Mouse (Mus musculus): Measurements from ENCODE around the gene Gm9376.

The Gm9376 gene

DNA sequence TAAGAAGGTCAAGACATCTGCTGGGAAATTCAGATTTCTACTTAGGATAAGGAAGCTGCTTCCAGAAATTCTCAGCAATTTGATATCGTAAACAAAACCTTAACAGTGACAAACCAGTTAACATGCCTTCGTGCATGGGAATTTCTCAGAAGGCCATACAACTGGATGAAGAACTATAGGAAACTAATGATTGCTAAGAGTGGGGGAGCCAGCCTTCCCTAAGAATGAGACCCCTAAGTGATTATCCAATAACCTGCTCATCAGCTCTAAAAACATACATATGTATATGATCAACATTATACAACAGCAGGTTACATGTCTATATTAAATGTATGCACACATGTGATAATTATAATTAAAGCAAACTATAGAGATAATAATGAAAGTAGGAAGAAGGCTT lies at the start of gene Gm9376:
TSS of gene Gm9376 (plus strand) at position 301 of the 400 bp plus-strand sequence.
- TF ChIP-seq CTCF (conservative IDR thresholded peaks at IDR 0.05; ENCODE audit: low read length) = no peak
- TF ChIP-seq NANOG (IDR thresholded peaks at IDR 0.05; ENCODE audit: borderline replicate concordance, low read length) = no peak
- no peak for TF ChIP-seq POU5F1 (IDR thresholded peaks at IDR 0.05; ENCODE audit: borderline replicate concordance, low read length)
- Histone ChIP-seq H3K27me3 (ENCODE audit: insufficient read depth, low read length) (no peaks in the 10 kb centered on the region), H3K36me3 (ENCODE audit: insufficient read depth, low read length) (no peaks in the 10 kb centered on the region), H3K9me3 (ENCODE audit: low read length) (no peaks in the 10 kb centered on the region), H3K4me3 (replicated peaks; ENCODE audit: low read length) (no peak within 1 kb of the TSS), H3K4me1 (replicated peaks; ENCODE audit: low read depth, low read length) (no peaks in the 10 kb centered on the region)

DNA sequence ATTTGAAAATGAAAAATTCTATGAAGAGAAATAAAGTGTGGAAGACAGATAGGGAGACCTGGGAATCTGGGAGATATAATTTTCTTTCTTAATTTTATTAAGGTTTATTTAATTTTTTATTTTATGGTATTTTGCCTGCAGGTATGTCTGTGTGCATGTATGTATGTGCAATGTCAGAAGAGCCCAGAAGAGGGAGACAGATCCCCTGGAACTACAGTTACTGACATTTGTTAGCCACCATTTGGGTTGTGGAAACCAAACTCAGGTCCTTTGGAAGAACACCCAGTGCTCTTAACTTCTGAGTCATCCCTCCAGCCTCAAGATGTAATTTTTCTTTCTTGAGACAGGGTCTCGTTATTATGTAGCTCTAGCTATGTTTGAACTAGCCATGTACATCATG lies 45.9 kb upstream of the Gm9376 start:
- TF ChIP-seq CTCF (conservative IDR thresholded peaks at IDR 0.05; ENCODE audit: low read length) (peak; percentile 65), POU5F1 (IDR thresholded peaks at IDR 0.05; ENCODE audit: borderline replicate concordance, low read length) (no peak), NANOG (IDR thresholded peaks at IDR 0.05; ENCODE audit: borderline replicate concordance, low read length) (no peak)
- Histone ChIP-seq H3K4me1 (replicated peaks; ENCODE audit: low read depth, low read length) (peaks cover 27% of the 10 kb centered on the region), H3K36me3 (ENCODE audit: insufficient read depth, low read length) (no peaks in the 10 kb centered on the region), H3K27me3 (ENCODE audit: insufficient read depth, low read length) (peaks cover 50% of the 10 kb centered on the region), H3K9me3 (ENCODE audit: low read length) (no peaks in the 10 kb centered on the region), H3K4me3 (replicated peaks; ENCODE audit: low read length) (no peak overlapping the region)

DNA sequence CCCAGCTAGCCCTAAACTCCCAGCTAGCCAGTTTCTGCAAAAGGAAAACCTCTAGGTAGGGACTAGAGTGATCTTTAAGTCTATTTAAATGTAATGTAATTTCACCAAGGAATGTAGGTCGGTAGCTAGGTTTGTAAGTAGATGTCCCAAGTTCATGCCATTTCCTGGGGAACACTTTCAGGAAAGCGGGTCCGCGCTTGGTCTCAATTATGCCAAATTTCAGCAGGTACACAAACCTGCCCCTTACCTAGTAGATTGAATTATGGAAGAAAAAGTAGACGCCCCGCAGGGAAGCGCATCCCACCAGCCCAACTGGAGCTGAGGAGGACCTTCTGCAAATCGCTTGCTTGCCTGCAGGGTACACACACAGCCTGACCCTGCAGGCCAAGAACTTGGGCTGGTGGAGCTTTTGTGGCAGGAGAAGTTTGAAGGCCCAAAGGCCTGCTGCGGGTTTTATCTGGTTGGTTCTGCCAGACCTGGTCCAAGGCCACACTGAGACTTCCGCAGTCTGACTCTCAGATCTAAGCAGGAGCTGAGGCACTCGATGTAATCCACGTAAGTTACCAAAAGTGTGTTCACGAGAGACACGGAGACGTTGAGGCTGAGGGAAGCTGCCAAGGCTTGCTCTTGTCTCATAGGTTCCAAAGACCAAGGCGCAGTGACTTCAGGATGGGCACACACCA lies 41.6 kb upstream of the Gm9376 start:
- no peaks in the 10 kb centered on the region for H3K9me3 ChIP-seq (ENCODE audit: low read length)
- H3K4me1 ChIP-seq (replicated peaks; ENCODE audit: low read depth, low read length) = peaks cover 63% of the 10 kb centered on the region
- H3K36me3 ChIP-seq (ENCODE audit: insufficient read depth, low read length) = no peaks in the 10 kb centered on the region

DNA sequence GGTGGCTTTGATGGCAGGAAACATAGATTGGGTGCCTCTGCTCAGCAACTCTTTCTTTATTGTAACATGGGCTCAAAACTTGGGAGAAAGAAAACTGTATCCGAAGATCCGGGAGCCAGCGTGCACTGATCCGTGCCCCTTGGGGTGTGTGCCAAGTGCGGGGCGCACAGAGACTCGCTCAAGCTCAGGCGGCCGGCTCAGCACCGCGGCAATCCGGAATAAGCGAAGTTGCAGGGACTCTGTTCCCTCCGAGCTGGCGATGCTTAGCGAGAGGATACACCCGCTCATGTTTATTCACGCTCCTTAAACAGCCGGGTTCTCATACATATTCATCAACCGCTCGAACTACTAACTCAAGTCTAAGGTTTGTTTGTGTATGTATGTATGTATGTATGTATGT lies 40.8 kb upstream of the Gm9376 start:
- H3K27me3 ChIP-seq (ENCODE audit: insufficient read depth, low read length) = peaks cover 82% of the 10 kb centered on the region
- TF ChIP-seq POU5F1 (IDR thresholded peaks at IDR 0.05; ENCODE audit: borderline replicate concordance, low read length) (no peak), CTCF (conservative IDR thresholded peaks at IDR 0.05; ENCODE audit: low read length) (no peak), NANOG (IDR thresholded peaks at IDR 0.05; ENCODE audit: borderline replicate concordance, low read length) (no peak)

More for the DNA sequence above, 41.6 kb upstream of the Gm9376 start:
- H3K27me3 ChIP-seq (ENCODE audit: insufficient read depth, low read length) = peaks cover 78% of the 10 kb centered on the region
- no peak for TF ChIP-seq NANOG (IDR thresholded peaks at IDR 0.05; ENCODE audit: borderline replicate concordance, low read length)
- TF ChIP-seq POU5F1 (IDR thresholded peaks at IDR 0.05; ENCODE audit: borderline replicate concordance, low read length) = no peak
- no peak for TF ChIP-seq CTCF (conservative IDR thresholded peaks at IDR 0.05; ENCODE audit: low read length)
- H3K4me3 ChIP-seq (replicated peaks; ENCODE audit: low read length) = peak overlapping the region; percentile 52

DNA sequence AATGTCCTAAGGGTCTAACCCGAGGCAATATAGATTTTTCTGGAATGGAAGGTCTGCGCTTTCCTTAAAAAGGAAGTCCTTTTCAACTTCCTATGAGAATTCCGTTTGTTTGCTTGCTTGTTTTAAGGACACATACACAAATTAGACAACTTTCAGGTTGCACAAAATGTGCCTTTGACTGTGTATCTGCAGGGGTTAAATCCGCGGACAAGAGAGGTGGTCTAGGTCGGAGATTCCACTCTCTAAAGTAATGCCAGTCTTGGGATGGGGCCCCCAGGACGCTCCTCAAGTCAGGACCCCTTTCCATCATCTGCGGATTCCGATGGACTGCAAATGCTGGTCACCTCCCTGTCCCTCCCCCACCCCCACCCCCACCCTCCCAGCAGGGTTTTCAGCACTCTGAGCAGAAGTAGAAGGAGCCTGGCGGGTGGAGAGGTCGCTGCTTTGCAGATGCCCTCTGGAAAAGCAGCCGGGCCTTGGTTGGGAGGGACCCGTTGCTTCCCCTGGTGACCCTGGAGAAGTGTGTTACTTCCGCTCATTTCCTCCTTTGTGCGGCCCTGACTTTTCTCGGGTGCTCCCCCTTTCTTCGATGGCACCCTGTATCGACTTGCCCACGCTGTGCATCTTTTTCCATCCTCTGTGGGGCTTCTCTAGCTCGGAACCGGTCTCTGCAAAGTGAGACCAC lies 40.1 kb upstream of the Gm9376 start:
- Histone ChIP-seq H3K4me3 (replicated peaks; ENCODE audit: low read length) (no peak overlapping the region), H3K4me1 (replicated peaks; ENCODE audit: low read depth, low read length) (peaks cover 71% of the 10 kb centered on the region), H3K9me3 (ENCODE audit: low read length) (no peaks in the 10 kb centered on the region), H3K36me3 (ENCODE audit: insufficient read depth, low read length) (no peaks in the 10 kb centered on the region), H3K27me3 (ENCODE audit: insufficient read depth, low read length) (peaks cover 83% of the 10 kb centered on the region)
- TF ChIP-seq POU5F1 (IDR thresholded peaks at IDR 0.05; ENCODE audit: borderline replicate concordance, low read length) = no peak
- no peak for TF ChIP-seq CTCF (conservative IDR thresholded peaks at IDR 0.05; ENCODE audit: low read length)
- TF ChIP-seq NANOG (IDR thresholded peaks at IDR 0.05; ENCODE audit: borderline replicate concordance, low read length) = no peak

More for the DNA sequence above, 40.8 kb upstream of the Gm9376 start:
- Histone ChIP-seq H3K4me3 (replicated peaks; ENCODE audit: low read length) (peak overlapping the region; percentile 52), H3K36me3 (ENCODE audit: insufficient read depth, low read length) (no peaks in the 10 kb centered on the region), H3K4me1 (replicated peaks; ENCODE audit: low read depth, low read length) (peaks cover 70% of the 10 kb centered on the region), H3K9me3 (ENCODE audit: low read length) (no peaks in the 10 kb centered on the region)

DNA sequence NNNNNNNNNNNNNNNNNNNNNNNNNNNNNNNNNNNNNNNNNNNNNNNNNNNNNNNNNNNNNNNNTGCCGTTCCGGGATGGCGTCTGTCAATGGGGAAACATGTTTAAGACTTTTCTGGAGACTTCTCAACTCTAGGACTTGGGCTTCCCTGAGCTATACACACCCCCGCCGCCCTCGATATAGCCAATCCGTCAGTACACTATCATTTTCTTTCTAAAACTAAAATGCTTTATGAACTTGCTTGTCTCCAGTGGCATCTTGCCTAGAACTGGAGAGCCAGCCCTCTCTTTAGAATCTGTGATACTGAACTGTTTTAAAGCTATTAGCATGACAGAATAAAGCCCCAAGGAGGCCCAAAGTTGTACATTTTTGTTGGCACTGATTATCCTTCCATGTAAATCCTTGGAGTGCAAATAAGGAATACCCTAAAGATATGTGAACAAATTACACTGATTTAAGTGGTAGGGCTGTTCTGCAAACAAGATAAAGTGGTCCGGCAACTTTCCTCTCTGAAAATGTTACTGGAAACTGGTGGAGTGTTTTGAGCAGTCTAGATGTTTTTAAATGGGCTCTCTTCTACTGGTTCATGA lies 34.3 kb upstream of the Gm9376 start:
- no peaks in the 10 kb centered on the region for H3K9me3 ChIP-seq (ENCODE audit: low read length)
- no peak for TF ChIP-seq POU5F1 (IDR thresholded peaks at IDR 0.05; ENCODE audit: borderline replicate concordance, low read length)
- no peak for TF ChIP-seq NANOG (IDR thresholded peaks at IDR 0.05; ENCODE audit: borderline replicate concordance, low read length)
- TF ChIP-seq CTCF (conservative IDR thresholded peaks at IDR 0.05; ENCODE audit: low read length) = no peak
- 0 out of 2 replicates have a peak, but pooled peaks cover 4% of the 10 kb centered on the region for H3K36me3 ChIP-seq (ENCODE audit: insufficient read depth, low read length)
- H3K4me3 ChIP-seq (replicated peaks; ENCODE audit: low read length) = 0 out of 2 replicates have a peak overlapping the region, but pooled peaks have one; percentile 53
- peaks cover 67% of the 10 kb centered on the region for H3K4me1 ChIP-seq (replicated peaks; ENCODE audit: low read depth, low read length)
- H3K27me3 ChIP-seq (ENCODE audit: insufficient read depth, low read length) = peaks cover 83% of the 10 kb centered on the region

DNA sequence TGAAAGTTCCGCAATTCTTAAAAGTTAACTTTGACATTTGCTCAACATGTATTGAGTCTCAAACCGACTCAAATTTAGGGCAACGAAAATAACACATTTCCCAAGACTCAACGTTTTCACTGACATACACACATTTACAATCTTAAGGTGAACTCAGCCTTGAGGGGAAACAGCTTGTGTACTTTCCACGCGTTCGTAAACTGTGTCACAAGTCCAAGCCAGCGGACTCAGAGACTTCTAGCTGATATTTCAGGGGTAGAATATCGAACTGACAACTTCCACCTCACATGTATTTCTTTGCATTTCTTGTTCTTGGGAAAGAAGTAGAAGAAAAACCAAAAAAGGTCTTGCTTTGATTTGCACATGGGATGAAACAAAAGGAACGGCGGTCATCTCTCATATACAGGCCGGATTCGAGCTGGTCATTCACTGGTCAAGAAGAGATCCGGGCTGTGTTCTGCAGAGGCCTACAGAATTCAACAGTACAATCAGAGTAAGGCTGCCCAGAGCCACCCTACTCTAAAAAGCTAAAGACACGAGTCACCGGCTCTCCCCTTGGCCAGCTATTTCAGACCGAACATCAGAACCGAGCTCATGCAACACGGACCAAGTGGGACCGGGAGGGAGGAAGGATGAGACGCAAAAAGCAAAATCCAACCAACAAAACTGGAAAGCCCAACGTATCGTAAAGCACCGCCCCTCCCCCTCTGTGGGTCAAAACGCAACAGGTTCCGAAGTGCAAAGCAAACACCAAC lies 32.8 kb upstream of the Gm9376 start:
- Histone ChIP-seq H3K4me1 (replicated peaks; ENCODE audit: low read depth, low read length) (peaks cover 58% of the 10 kb centered on the region), H3K27me3 (ENCODE audit: insufficient read depth, low read length) (peaks cover 79% of the 10 kb centered on the region), H3K9me3 (ENCODE audit: low read length) (no peaks in the 10 kb centered on the region), H3K4me3 (replicated peaks; ENCODE audit: low read length) (peak overlapping the region; percentile 83), H3K36me3 (ENCODE audit: insufficient read depth, low read length) (0 out of 2 replicates have a peak, but pooled peaks cover 4% of the 10 kb centered on the region)
- TF ChIP-seq POU5F1 (IDR thresholded peaks at IDR 0.05; ENCODE audit: borderline replicate concordance, low read length) = no peak
- no peak for TF ChIP-seq NANOG (IDR thresholded peaks at IDR 0.05; ENCODE audit: borderline replicate concordance, low read length)
- no peak for TF ChIP-seq CTCF (conservative IDR thresholded peaks at IDR 0.05; ENCODE audit: low read length)
